Mouse (Mus musculus) heart, postnatal 0 days (tissue): Measurements from ENCODE around the gene Pik3cb.

Experiments
- CTCF ChIP-seq: IDR thresholded peaks from 2 replicates; pipeline ENCODE4 v1.5.1; 2016; ENCODE audit warnings: antibody characterized with exemption, control low read depth, low read depth
- EP300 ChIP-seq: IDR thresholded peaks from 2 replicates; pipeline ENCODE4 v1.6.1; 2016; ENCODE audit warnings: antibody characterized with exemption, low read depth

GRCm38 (mm10) chr9:99103865-99104264 lies 36.6 kb downstream of the Pik3cb start:
- TF ChIP-seq CTCF (no peak), EP300 (no peak)
